Mouse (Mus musculus) MEL (cell line): ENCODE data around the gene Nyap1. TPM values are rescaled to one million over a fixed set of nuclear protein-coding genes. Genes with fewer than 3 reads are reported as not detected.

Experiments used
- DNase-seq: peaks from one replicate; pipeline ENCODE4 v3.0.0; 2011; ENCODE audit warnings: low read depth, low spot score
- H3K27ac ChIP-seq: 2 replicates; pipeline ENCODE4 v1.5.1; 2012; ENCODE audit warnings: low read depth, mild to moderate bottlenecking, control low read depth, low read length, moderate library complexity; ENCODE audit not compliant: control insufficient read depth
- H3K27me3 ChIP-seq, 2 experiments: fragments of 150-350 bp in 1 of 2; sonication (generic) in 1 of 2; 2 replicates each; pipeline ENCODE4 v1.6.1; 2012; ENCODE audit warnings: low read length in 2 of 2, mild to moderate bottlenecking in 2 of 2, improper control_type of control experiment in 1 of 2, moderate library complexity in 1 of 2; ENCODE audit not compliant: insufficient read depth in 2 of 2, control insufficient read depth in 1 of 2
- H3K36me3 ChIP-seq, 2 experiments: 2 replicates each; pipeline ENCODE4 v1.6.1; 2012 to 2014; ENCODE audit warnings: low read length in 2 of 2, improper control_type of control experiment in 1 of 2, inconsistent platforms in 1 of 2, mild to moderate bottlenecking in 1 of 2; ENCODE audit not compliant: insufficient read depth in 2 of 2, control insufficient read depth in 1 of 2
- H3K4me1 ChIP-seq, 2 experiments: fragments of 150-350 bp in 1 of 2; sonication (generic) in 1 of 2; 2 replicates each; pipeline ENCODE4 v1.6.1; 2012; ENCODE audit warnings: low read length in 2 of 2, improper control_type of control experiment in 1 of 2, mild to moderate bottlenecking in 1 of 2; ENCODE audit not compliant: insufficient read depth in 2 of 2, control insufficient read depth in 1 of 2
- H3K4me3 ChIP-seq, 2 experiments: fragments of 150-350 bp in 1 of 2; sonication (generic) in 1 of 2; 2 replicates each; pipeline ENCODE4 v1.5.1; 2012; ENCODE audit warnings: low read depth in 2 of 2, low read length in 2 of 2, mild to moderate bottlenecking in 2 of 2, moderate library complexity in 2 of 2, control low read depth in 1 of 2, improper control_type of control experiment in 1 of 2; ENCODE audit not compliant: control insufficient read depth in 1 of 2, insufficient read depth in 1 of 2
- H3K79me2 ChIP-seq: 2 replicates; pipeline ENCODE4 v1.6.1; 2012; ENCODE audit warnings: mild to moderate bottlenecking, low read length, moderate library complexity; ENCODE audit not compliant: control insufficient read depth, poor library complexity, insufficient read depth
- H3K9ac ChIP-seq: 2 replicates; pipeline ENCODE4 v1.6.1; 2012; ENCODE audit warnings: low read depth, mild to moderate bottlenecking, control low read depth, low read length, moderate library complexity; ENCODE audit not compliant: control insufficient read depth, poor library complexity, severe bottlenecking
- H3K9me3 ChIP-seq: fragments of 150-350 bp; sonication (generic); replicated peaks from 2 replicates; pipeline ENCODE4 v1.6.1; 2012; ENCODE audit warnings: mild to moderate bottlenecking, low read length, improper control_type of control experiment, moderate library complexity; ENCODE audit not compliant: insufficient read depth
- BHLHE40 ChIP-seq: IDR thresholded peaks from 2 replicates; pipeline ENCODE4 v1.6.1; 2012; ENCODE audit warnings: low read depth, mild to moderate bottlenecking, inconsistent platforms, low read length, improper control_type of control experiment, borderline replicate concordance
- CHD1 ChIP-seq: IDR thresholded peaks from 2 replicates; pipeline ENCODE4 v1.6.1; 2012; ENCODE audit warnings: low read depth, mild to moderate bottlenecking, inconsistent platforms, low read length, improper control_type of control experiment
- CHD2 ChIP-seq: IDR thresholded peaks from 2 replicates; pipeline ENCODE4 v1.6.1; 2011; ENCODE audit warnings: low read length, improper control_type of control experiment
- CTCF ChIP-seq, 3 experiments: IDR thresholded peaks in 2 of 3; conservative IDR thresholded peaks in 1 of 3; 2 replicates each; pipeline ENCODE4 v1.5.1; 2011 to 2012; ENCODE audit warnings: low read length in 3 of 3, low read depth in 2 of 3, mild to moderate bottlenecking in 2 of 3, improper control_type of control experiment in 1 of 3, inconsistent platforms in 1 of 3, mixed read lengths in 1 of 3, moderate library complexity in 1 of 3; ENCODE audit not compliant: control insufficient read depth in 1 of 3, insufficient read depth in 1 of 3, poor library complexity in 1 of 3, severe bottlenecking in 1 of 3
- E2F4 ChIP-seq: IDR thresholded peaks from 2 replicates; pipeline ENCODE4 v1.6.1; 2011; ENCODE audit warnings: low read depth, low read length, improper control_type of control experiment, borderline replicate concordance
- ELF1 ChIP-seq: IDR thresholded peaks from 2 replicates; pipeline ENCODE4 v1.6.1; 2014; ENCODE audit warnings: low read depth, mild to moderate bottlenecking, inconsistent platforms, low read length, improper control_type of control experiment, moderate library complexity
- EP300 ChIP-seq, 2 experiments: IDR thresholded peaks; 2 replicates each; pipeline ENCODE4 v1.6.1; 2011; ENCODE audit warnings: improper control_type of control experiment in 2 of 2, low read length in 2 of 2, low read depth in 1 of 2, mild to moderate bottlenecking in 1 of 2
- ETS1 ChIP-seq: IDR thresholded peaks from 2 replicates; pipeline ENCODE4 v1.6.1; 2012; ENCODE audit warnings: low read depth, mild to moderate bottlenecking, inconsistent platforms, low read length, improper control_type of control experiment, moderate library complexity
- GABPA ChIP-seq: IDR thresholded peaks from 2 replicates; pipeline ENCODE4 v1.6.1; 2012; ENCODE audit warnings: low read depth, mild to moderate bottlenecking, inconsistent platforms, low read length, improper control_type of control experiment, moderate library complexity
- GATA1 ChIP-seq: IDR thresholded peaks from 2 replicates; pipeline ENCODE4 v1.6.1; 2011; ENCODE audit warnings: low read depth, low read length, improper control_type of control experiment
- HCFC1 ChIP-seq: IDR thresholded peaks from 2 replicates; pipeline ENCODE4 v1.6.1; 2012; ENCODE audit warnings: low read depth, mild to moderate bottlenecking, inconsistent platforms, low read length, improper control_type of control experiment, moderate library complexity
- JUND ChIP-seq: IDR thresholded peaks from 2 replicates; pipeline ENCODE4 v1.6.1; 2011; ENCODE audit warnings: low read depth, mild to moderate bottlenecking, improper control_type of control experiment, low read length
- KAT2A ChIP-seq: conservative IDR thresholded peaks from 2 replicates; pipeline ENCODE4 v1.6.1; 2012; ENCODE audit warnings: low read depth, low read length, improper control_type of control experiment, inconsistent platforms
- MAX ChIP-seq: IDR thresholded peaks from 2 replicates; pipeline ENCODE4 v1.6.1; 2011; ENCODE audit warnings: low read length, improper control_type of control experiment
- MAZ ChIP-seq: IDR thresholded peaks from 2 replicates; pipeline ENCODE4 v1.6.1; 2012; ENCODE audit warnings: low read depth, mild to moderate bottlenecking, inconsistent platforms, low read length, improper control_type of control experiment
- MEF2A ChIP-seq: IDR thresholded peaks from 2 replicates; pipeline ENCODE4 v1.6.1; 2014; ENCODE audit warnings: low read depth, mild to moderate bottlenecking, inconsistent platforms, low read length, improper control_type of control experiment; ENCODE audit not compliant: poor library complexity, insufficient replicate concordance, severe bottlenecking; ENCODE audit errors: extremely low read depth
- MXI1 ChIP-seq: IDR thresholded peaks from 2 replicates; pipeline ENCODE4 v1.6.1; 2011; ENCODE audit warnings: mild to moderate bottlenecking, low read depth, low read length, improper control_type of control experiment
- MYB ChIP-seq: IDR thresholded peaks from 2 replicates; pipeline ENCODE4 v1.6.1; 2011; ENCODE audit warnings: mild to moderate bottlenecking, low read depth, low read length, improper control_type of control experiment
- MYC ChIP-seq: IDR thresholded peaks from 2 replicates; pipeline ENCODE4 v1.6.1; 2011; ENCODE audit warnings: low read depth, mild to moderate bottlenecking, low read length, improper control_type of control experiment, moderate library complexity
- NELFE ChIP-seq: IDR thresholded peaks from 2 replicates; pipeline ENCODE4 v1.6.1; 2011; ENCODE audit warnings: low read depth, low read length, improper control_type of control experiment
- NRF1 ChIP-seq: IDR thresholded peaks from 2 replicates; pipeline ENCODE4 v1.6.1; 2014; ENCODE audit warnings: low read depth, mild to moderate bottlenecking, inconsistent platforms, low read length, improper control_type of control experiment, moderate library complexity; ENCODE audit not compliant: poor library complexity, insufficient read depth, severe bottlenecking
- POLR2A ChIP-seq, 2 experiments: IDR thresholded peaks; 2 replicates each; pipeline ENCODE4 v1.6.1; 2011 to 2012; ENCODE audit warnings: low read length in 2 of 2, mild to moderate bottlenecking in 2 of 2, control low read depth in 1 of 2, improper control_type of control experiment in 1 of 2, low read depth in 1 of 2, moderate library complexity in 1 of 2; ENCODE audit not compliant: control insufficient read depth in 1 of 2, insufficient read depth in 1 of 2, poor library complexity in 1 of 2
- POLR2AphosphoS5 ChIP-seq: IDR thresholded peaks from 2 replicates; pipeline ENCODE4 v1.6.1; 2012; ENCODE audit warnings: low read depth, borderline replicate concordance, mild to moderate bottlenecking, inconsistent platforms, low read length, moderate library complexity, mixed read lengths
- RAD21 ChIP-seq: IDR thresholded peaks from 2 replicates; pipeline ENCODE4 v1.6.1; 2011; ENCODE audit warnings: mild to moderate bottlenecking, low read depth, low read length, improper control_type of control experiment
- RCOR1 ChIP-seq: IDR thresholded peaks from 2 replicates; pipeline ENCODE4 v1.6.1; 2012; ENCODE audit warnings: low read depth, mild to moderate bottlenecking, inconsistent platforms, low read length, improper control_type of control experiment
- SIN3A ChIP-seq: IDR thresholded peaks from 2 replicates; pipeline ENCODE4 v1.6.1; 2012; ENCODE audit warnings: low read length, improper control_type of control experiment, inconsistent platforms
- SMC3 ChIP-seq: IDR thresholded peaks from 2 replicates; pipeline ENCODE4 v1.6.1; 2011; ENCODE audit warnings: low read depth, low read length, improper control_type of control experiment
- TAL1 ChIP-seq: IDR thresholded peaks from 2 replicates; pipeline ENCODE4 v1.6.1; 2012; ENCODE audit warnings: mild to moderate bottlenecking, inconsistent platforms, low read length, moderate library complexity, mixed read lengths
- TBP ChIP-seq: IDR thresholded peaks from 2 replicates; pipeline ENCODE4 v1.8.0; 2011; ENCODE audit warnings: low read depth, low read length, improper control_type of control experiment
- TCF12 ChIP-seq: IDR thresholded peaks from 2 replicates; pipeline ENCODE4 v1.6.1; 2014; ENCODE audit warnings: low read depth, mild to moderate bottlenecking, inconsistent platforms, low read length, improper control_type of control experiment, moderate library complexity
- UBTF ChIP-seq: IDR thresholded peaks from 2 replicates; pipeline ENCODE4 v1.6.1; 2012; ENCODE audit warnings: low read depth, mild to moderate bottlenecking, inconsistent platforms, low read length, improper control_type of control experiment, moderate library complexity, borderline replicate concordance; ENCODE audit not compliant: insufficient read depth
- USF2 ChIP-seq, 2 experiments: IDR thresholded peaks; 2 replicates each; pipeline ENCODE4 v1.6.1; 2011 to 2012; ENCODE audit warnings: improper control_type of control experiment in 2 of 2, low read length in 2 of 2, borderline replicate concordance in 1 of 2, inconsistent platforms in 1 of 2, low read depth in 1 of 2, mild to moderate bottlenecking in 1 of 2; ENCODE audit not compliant: insufficient read depth in 1 of 2
- ZC3H11A ChIP-seq: IDR thresholded peaks from 2 replicates; pipeline ENCODE4 v1.6.1; 2012; ENCODE audit warnings: low read depth, mild to moderate bottlenecking, inconsistent platforms, low read length, improper control_type of control experiment
- ZKSCAN1 ChIP-seq: IDR thresholded peaks from 2 replicates; pipeline ENCODE4 v1.6.1; 2012; ENCODE audit warnings: low read depth, mild to moderate bottlenecking, inconsistent platforms, low read length, improper control_type of control experiment, moderate library complexity
- ZMIZ1 ChIP-seq: IDR thresholded peaks from 2 replicates; pipeline ENCODE4 v1.6.1; 2012; ENCODE audit warnings: low read depth, mild to moderate bottlenecking, inconsistent platforms, low read length, improper control_type of control experiment, moderate library complexity
- ZNF384 ChIP-seq: IDR thresholded peaks from 2 replicates; pipeline ENCODE4 v1.6.1; 2012; ENCODE audit warnings: low read depth, mild to moderate bottlenecking, inconsistent platforms, low read length, improper control_type of control experiment
- polyA plus RNA-seq, 2 experiments: library from polyadenylated mRNA; stranded (reverse) in 1 of 2; unstranded in 1 of 2; fragments of >175 nt in 1 of 2; fragments of >200 nt in 1 of 2; gene quantifications; 2 replicates each; pipeline versions ENCODE4 v1.2.1 to v1.2.4; 2012; ENCODE audit warnings: low replicate concordance in 2 of 2, low read depth in 1 of 2; ENCODE audit not compliant: insufficient read length in 2 of 2, insufficient read depth in 1 of 2, missing spikeins in 1 of 2
- total RNA-seq: library from RNA; depleted of rRNA; stranded (reverse); fragments of 300-350 nt; gene quantifications from 2 replicates; pipeline ENCODE4 v1.2.3, GENCODE M21; 2012

Gene Nyap1
- total and polyA plus RNA-seq, 3 experiments, result 0.39 to 1.1 TPM; not detected in 1

GRCm38 (mm10) chr5:137686127-137686790 is 55.1 kb downstream of the Nyap1 start:
- Histone ChIP-seq H3K36me3 (peaks cover 0 to 34% of the 10 kb centered on the region in 2 experiments; a peak in 2 of 4 replicates), H3K27ac (peak overlapping the region; percentile 95), H3K79me2 (peaks cover 29% of the 10 kb centered on the region), H3K9ac (peak overlapping the region; percentile 51), H3K27me3 (no peaks in the 10 kb centered on the region), H3K9me3 (no peaks in the 10 kb centered on the region), H3K4me3 (peak overlapping the region in 1 of 2 experiments; percentile 3; a peak in 3 of 4 replicates), H3K4me1 (peaks cover 8 to 32% of the 10 kb centered on the region in 2 experiments; a peak in 3 of 4 replicates)
- DNase-seq, result peak; percentile 97
- TF ChIP-seq CHD1, result no peak
- TF ChIP-seq MAX, result no peak
- peak; percentile 98 for TF ChIP-seq ZMIZ1
- TF ChIP-seq SIN3A, result peak; percentile 88
- no peak for TF ChIP-seq UBTF
- no peak for TF ChIP-seq SMC3
- TF ChIP-seq ELF1, result peak; percentile 27; the same call in 1 of the 2 replicates
- TF ChIP-seq USF2 (IDR thresholded peaks at IDR 0.05; ENCODE audit: borderline replicate concordance in 1 of 2, insufficient read depth in 1 of 2, low read depth in 1 of 2, low read length in 2 of 2), result no peak
- TF ChIP-seq CHD2, result no peak
- peak; percentile 98 for TF ChIP-seq TAL1
- no peak for TF ChIP-seq POLR2AphosphoS5
- TF ChIP-seq HCFC1, result peak; percentile 63; the same call in 1 of the 2 replicates
- TF ChIP-seq MXI1, result no peak
- TF ChIP-seq GATA1, result peak; percentile 95
- no peak for TF ChIP-seq JUND
- no peak for TF ChIP-seq CTCF (IDR thresholded peaks at IDR 0.05 in 2 of 3, conservative IDR thresholded peaks at IDR 0.05 in 1 of 3; ENCODE audit: control insufficient read depth in 1 of 3, insufficient read depth in 1 of 3, low read depth in 2 of 3, low read length in 3 of 3, poor library complexity in 1 of 3, severe bottlenecking in 1 of 3)
- TF ChIP-seq MEF2A, result no peak
- no peak for TF ChIP-seq ZC3H11A
- TF ChIP-seq TCF12, result peak; percentile 98
- TF ChIP-seq EP300 (IDR thresholded peaks at IDR 0.05; ENCODE audit: low read depth in 1 of 2, low read length in 2 of 2), result peak; percentile 93 to 97
- no peak for TF ChIP-seq E2F4
- TF ChIP-seq ZNF384, result peak; percentile 89
- TF ChIP-seq NELFE, result peak; percentile 48; the same call in 1 of the 2 replicates
- peak; percentile 59; the same call in 1 of the 2 replicates for TF ChIP-seq MYC
- peak; percentile 89 for TF ChIP-seq MAZ
- TF ChIP-seq ZKSCAN1, result no peak
- TF ChIP-seq TBP, result peak; percentile 94
- TF ChIP-seq NRF1, result no peak
- peak; percentile 93 for TF ChIP-seq ETS1
- TF ChIP-seq KAT2A, result no peak
- peak; percentile 33 to 87; a peak in 2 of 4 replicates for TF ChIP-seq POLR2A (IDR thresholded peaks at IDR 0.05; ENCODE audit: control insufficient read depth in 1 of 2, insufficient read depth in 1 of 2, low read depth in 1 of 2, low read length in 2 of 2, poor library complexity in 1 of 2)
- TF ChIP-seq BHLHE40, result no peak
- TF ChIP-seq MYB, result no peak
- no peak for TF ChIP-seq GABPA
- peak; percentile 72 for TF ChIP-seq RCOR1
- TF ChIP-seq RAD21, result no peak
